Mouse (Mus musculus) stomach, postnatal 0 days (tissue): Measurements from ENCODE around the gene Panx1.

Experiments
- CTCF ChIP-seq: IDR thresholded peaks from 2 replicates; pipeline ENCODE4 v1.5.1; 2016; ENCODE audit warnings: antibody characterized with exemption, low read depth, mild to moderate bottlenecking, moderate library complexity
- EP300 ChIP-seq: optimal IDR thresholded peaks from 2 replicates; pipeline ENCODE3; 2016; ENCODE audit warnings: antibody characterized with exemption

- TF ChIP-seq CTCF, result no peak
- no peak for TF ChIP-seq EP300
Observed at GRCm38 (mm10) chr9:15060847-15061246, 15.6 kb upstream of the Panx1 start.
